Mouse (Mus musculus): ENCODE measurements at regions not wholly inside any gene's neighbourhood (a gene's known extent, or its start where the extent isn't known, plus 50 kb on each side); places are given as distances from the start of the nearest gene placed in this dataset.

DNA sequence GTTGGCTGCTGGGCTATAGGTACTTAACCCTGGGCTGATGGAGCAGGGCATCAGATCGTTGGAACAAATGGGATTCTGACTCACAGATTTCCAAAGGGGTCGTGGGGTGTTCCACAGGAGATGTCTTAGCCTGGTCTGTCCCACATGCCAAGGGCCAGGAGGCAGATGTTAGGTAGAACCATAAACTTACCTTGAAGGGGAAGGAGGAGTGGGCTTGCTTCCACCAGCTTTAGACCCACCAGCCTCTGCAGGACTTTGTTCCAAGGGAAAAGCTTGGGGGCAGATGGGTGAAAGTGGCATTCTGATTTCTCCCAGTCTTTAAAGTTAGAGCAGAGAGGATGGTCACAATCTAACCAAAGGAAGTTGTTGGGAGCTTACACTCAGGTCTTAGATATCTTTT, 165.7 kb upstream of the Agap1 start:
- no peak for DNase-seq (ENCODE audit: low spot score in 2 of 2)

DNA sequence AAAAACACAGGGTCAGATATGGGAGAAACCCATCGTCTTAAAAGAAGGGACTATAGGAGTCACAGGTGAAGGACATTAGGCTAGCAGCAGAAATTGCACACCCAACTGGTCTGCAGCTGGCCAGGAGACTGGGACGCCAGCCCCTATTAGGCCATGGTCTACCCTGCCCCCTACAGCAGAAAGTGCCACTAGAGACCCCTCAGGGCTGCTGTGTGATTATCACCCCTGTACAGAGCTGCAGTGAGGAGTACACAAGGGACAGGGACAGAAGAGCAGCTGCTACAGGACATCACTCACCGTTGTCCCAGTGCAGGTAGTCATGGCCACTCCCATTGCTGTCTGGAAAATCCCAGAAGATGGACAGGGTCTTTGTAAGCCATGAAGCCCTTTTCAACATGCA, 157.9 kb upstream of the Agap1 start:
- no peak for DNase-seq (ENCODE audit: low spot score in 2 of 2)

DNA sequence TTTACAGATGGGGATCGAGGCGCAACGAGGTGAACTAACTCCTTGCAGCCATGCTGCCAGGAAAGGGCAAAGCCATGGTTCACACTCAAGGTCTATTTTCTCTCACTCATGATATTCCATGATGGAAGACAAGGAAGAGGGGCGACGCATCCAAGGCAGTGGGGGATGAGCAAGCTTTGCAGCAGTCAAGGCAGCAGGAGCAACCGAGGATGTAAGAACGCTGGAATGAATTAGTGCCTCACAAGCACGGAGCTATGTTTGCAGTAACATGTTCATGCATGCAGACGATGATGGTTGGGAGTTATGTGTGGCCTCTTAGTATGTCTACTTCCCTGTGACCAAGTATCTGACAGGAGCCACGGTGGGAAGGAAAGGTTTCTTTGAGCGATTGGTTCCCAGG, 156.8 kb upstream of the Agap1 start:
- no peak for DNase-seq (ENCODE audit: low spot score in 2 of 2)

DNA sequence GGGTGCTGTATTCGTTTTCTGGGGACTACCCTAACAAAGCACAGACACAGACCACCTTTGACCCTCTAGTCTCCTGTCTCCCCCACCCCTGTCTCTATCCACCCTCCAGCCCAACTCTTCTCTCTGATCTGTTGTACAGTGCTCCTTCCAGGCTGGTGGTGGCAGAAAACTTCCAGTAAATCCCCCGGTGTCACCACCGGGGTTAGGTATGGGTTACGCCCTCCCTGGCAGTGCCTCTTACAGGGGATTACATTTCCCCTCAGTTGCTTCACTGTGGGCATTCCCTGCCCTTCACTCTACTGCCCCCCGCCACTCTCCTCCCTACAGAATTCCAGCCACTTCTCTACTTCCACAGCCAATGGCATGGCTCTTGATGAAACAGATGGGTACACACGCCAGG, 153.5 kb upstream of the Agap1 start:
- DNase-seq (ENCODE audit: low spot score in 2 of 2): no peak

DNA sequence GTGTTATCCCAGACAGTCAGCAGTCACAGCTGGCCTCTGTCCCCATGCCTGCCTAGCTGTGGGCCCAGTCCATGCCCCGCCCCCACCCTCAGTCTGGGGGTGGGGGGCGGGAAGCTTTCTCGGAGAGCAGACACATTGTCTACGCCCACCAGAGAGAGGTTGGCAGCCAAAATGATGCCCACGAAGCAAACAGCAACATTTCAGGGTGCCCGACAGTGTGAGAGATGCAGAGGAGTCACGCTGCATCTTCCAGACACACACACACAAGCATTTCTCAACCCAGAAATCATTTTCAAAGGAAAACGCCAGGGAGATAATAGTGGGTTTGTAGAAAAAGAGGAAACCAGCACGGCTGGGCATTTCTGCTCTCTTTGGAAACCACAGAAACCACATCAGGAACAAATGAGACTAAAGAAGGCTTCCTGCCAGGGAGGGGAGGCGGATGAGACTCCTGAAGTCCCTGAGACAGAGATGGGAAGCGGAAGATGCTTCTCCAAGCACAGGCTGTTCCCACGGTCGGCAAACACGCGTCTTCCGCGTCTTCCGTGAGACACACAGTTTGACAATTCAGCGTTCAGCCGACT, 152.1 kb upstream of the Agap1 start:
- DNase-seq (ENCODE audit: low spot score in 2 of 2): peak; percentile 69 to 71

DNA sequence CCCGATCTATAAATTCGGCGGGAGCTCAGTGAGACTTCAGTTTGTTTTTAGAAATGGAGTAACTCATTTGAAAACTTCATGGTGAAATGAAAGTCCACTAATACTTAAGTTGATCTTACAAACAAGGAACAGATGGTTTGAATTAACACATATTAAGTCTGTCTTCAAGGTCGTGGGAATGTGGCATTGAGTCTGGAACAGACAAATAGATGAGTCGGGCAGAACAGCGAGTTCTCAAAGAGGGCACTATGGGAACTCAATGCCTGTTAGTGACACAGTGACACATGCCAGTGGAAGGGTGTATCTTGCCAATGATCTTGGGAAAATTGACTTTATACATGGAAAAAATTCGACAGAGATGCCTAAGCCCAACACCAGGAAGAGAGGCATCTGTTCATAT, 149.4 kb upstream of the Agap1 start:
- DNase-seq (ENCODE audit: low spot score in 2 of 2): no peak

DNA sequence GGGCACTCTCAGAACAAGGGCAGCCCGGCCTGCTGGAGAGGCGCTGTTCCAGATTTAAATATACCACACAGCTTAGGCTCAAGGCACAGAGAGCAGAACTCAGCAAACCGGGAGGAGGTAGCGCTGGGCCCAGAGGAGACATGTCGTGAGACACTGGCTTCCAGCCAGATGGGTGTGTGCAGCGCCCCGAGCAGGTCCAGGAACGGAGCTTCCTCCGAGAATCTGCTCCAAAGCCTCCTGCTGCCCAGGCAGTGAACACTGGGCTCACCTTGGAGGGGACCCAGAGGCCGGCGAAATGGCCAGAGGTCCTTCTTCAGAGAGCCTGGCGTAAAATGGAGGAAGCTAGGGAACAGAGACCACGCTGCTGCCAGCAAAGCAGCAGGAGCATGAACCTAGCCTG, 145.8 kb upstream of the Agap1 start:
- DNase-seq (ENCODE audit: low spot score in 2 of 2): no peak

DNA sequence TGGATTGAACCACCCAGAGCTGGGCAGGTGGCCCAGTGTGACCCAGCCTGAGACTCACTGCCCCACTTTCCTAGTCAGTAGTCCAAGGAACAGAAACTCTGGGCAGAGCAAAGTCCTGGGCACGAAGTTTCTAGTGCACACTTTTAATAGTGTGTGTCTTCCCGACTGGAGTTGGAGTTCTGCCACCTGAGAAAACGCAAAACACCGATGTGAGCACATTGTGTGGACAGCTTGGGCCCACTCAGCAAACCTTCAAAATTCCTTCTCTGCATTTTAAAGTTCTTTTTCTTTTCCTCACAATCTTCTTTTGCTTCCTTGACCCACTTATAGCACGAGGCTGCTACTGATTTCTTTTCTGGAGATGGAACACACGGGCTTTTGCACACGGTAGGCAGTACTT, 141.5 kb upstream of the Agap1 start:
- peak in 1 of 2 experiments; percentile 14 for DNase-seq (ENCODE audit: low spot score in 2 of 2)

DNA sequence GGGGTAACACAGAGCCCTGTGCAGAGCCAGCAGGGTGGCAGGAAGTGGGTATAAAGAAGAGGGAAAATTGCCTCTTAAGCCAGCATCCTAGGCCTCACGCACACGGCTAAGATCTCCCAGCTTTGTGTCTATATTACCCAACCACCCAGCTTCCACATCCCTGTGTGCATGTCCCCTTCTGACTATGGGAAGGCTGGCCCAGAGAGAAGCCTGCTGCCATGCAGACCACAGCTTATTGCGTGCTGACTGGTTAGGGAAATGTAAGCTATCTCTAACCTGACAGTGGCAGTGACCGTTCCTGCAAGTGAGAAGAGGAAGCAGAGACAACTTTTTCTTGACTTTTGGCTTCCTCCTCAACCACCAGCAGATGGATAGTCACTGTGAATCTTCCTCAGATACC, 136.7 kb upstream of the Agap1 start:
- no peak for DNase-seq (ENCODE audit: low spot score in 2 of 2)

DNA sequence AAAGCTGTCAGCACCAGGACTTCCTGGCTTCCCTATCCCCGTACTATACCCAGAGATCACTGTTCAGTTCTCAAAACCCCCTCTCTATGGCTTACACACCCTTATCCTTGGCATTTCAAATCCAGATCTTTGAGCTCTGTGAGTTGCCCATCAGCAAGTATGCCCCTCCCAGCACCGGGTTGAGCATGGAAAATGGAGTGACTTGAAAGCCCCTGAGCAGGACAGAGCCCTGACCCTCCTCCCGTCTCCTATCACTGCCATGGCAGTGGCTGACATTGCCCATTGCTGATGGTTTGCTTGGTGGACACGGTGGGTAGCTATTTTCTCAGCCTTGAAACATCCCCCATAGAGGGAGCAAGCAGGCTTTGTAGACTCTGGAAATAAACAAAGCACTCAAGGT, 135.9 kb upstream of the Agap1 start:
- no peak for DNase-seq (ENCODE audit: low spot score in 2 of 2)

DNA sequence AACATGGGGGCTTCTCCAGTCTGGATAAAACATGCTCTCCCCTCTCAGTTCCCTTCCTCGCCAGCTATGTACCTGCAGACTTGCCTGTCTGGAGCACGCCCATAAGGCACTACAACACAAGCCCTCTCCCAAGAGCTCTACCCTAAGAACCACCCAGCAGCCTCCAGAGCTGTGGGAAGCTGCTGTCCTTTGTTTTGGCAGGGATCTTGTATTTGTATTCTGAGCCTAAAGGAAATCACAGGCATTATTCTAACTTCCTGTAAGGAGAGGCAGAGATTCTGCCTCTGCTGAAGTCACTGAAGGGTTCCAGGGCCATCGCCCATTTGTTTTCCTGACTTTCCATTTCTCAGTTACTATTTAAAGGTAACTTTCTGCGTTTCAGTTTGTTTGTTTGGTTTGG, 132.0 kb upstream of the Agap1 start:
- DNase-seq (ENCODE audit: low spot score in 2 of 2): no peak

DNA sequence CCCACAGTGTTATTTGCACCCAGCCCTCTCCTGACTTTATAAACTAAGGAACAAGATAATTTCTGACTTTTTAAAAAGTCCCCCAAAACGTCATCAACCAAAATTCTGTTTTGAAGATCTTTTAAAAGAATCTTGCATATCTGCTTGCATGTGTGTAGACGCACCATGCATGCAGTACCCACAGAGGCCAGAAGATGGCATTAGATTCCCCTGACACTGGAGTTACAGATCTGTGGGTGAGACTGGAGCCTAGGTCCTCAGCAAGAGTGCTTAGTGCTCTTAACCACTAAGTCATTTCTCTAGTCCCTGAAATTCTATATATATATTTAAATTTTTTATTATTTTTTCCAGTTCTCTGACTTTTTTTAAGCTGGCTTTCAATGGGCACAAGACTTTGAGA, 131.5 kb upstream of the Agap1 start:
- DNase-seq (ENCODE audit: low spot score in 2 of 2): no peak

DNA sequence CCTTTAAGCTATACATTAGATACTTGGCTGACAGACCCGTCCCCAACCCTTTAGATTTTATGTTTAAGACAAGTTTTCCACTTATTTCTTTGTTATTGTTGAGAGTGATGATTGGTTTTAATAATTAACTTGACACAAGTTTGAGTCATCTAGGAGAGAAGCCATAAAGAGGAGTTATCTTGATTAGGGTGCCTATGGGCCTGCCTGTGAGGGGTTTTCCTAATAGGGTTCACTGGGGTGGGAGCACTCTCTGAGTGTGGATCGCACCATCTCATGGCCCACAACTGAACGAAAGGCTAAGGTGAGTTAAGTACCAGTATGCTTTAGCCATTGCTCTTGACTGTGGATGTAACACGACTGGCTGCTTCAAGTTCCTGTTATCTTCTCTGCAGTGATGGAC, 123.3 kb upstream of the Agap1 start:
- DNase-seq (ENCODE audit: low spot score in 2 of 2): no peak

DNA sequence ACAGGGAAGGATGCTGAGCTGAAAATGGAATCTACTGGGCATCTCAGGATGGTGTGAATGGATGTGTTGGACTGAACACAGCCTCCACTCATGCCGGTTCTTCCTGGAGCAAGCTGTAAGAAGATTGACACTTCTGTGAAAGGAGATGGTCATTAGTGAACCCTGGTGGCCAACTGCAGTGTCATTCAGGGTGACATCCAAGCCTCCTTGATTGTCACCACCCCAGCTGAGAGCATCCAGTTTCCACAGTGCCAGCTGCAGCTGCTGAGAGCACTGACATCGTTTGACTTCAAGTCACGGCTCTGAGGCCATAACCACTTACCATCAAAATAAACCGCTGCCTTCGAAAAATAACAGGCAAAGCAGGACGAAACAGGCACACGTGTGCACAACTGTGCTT, 121.9 kb upstream of the Agap1 start:
- DNase-seq (ENCODE audit: low spot score in 2 of 2): no peak

DNA sequence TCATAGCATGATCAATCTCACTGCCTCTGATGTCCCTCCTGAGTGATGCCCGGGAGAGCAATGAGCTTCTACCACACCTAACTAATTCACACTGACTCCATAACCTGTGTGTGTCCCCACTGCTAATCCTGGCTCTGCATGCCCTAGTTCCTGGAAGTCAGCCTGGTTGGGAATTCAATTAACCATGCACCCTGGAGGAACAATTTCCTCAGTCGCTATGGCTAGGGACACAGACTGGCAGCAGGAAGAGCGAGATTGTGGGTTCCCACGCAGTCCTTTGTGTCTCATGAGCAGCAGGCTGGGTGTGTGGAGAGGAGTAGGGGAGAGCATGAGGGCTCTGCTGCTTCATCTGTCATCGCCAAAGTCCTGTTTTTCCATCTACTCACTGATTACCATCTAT, 116.7 kb upstream of the Agap1 start:
- DNase-seq (ENCODE audit: low spot score in 2 of 2): no peak

DNA sequence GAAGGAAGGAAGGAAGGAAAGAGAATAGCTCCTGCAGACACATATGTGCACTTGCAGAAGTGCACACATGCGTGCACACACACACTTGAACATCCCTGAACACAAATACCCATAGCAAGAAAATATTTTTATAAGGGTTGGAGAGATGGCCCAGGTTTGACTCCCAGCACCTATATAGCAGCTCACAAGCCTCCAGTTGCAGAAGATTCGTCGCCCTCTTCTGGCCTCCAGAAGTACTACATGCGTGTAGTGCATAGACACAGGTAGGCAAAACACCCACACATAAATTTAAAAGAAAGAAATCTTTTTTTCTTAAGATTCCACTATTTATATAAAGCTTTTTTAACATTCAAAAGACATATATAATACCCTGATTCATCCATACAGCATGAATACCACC, 111.8 kb upstream of the Agap1 start:
- DNase-seq (ENCODE audit: low spot score in 2 of 2): no peak

DNA sequence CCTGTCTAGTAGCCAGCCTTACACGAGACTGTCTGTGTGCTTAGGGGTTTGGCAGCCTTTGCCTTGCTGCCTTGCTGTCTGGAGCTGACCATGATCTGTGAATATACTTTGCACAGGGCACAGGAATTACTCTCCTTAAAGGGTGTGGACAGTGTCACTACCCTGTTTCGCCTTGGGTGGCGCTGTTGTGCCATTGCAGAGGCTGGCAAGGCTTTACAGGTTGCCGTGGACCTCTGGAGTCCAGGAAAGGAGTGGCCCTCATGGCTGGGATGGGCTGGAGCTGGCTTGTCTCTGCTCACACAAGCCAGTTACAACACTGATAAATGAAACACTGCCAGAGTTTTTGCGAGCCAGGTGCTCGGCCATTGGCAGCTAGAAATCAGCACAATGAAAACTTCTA, 110.1 kb upstream of the Agap1 start:
- no peak for DNase-seq (ENCODE audit: low spot score in 2 of 2)

DNA sequence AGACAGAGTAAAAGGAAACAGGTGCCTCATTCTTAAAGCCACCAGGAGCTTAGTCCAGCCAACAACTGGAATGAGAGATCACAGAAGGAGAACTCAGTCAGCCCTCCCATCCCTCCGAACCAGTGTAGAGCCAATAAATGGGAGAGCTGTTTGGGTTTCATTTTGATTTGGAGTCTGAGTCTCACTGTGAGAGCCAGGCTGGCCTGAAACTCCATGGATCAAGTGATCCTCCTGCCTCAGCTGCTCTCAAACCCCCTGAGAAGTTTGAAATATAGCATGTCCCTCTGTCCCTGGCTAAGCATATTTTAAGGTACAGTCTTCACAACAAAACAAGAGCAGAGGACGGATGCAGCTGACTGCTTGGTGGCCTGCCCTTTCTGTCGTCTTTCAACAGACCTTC, 107.3 kb upstream of the Agap1 start:
- no peak for DNase-seq (ENCODE audit: low spot score in 2 of 2)

DNA sequence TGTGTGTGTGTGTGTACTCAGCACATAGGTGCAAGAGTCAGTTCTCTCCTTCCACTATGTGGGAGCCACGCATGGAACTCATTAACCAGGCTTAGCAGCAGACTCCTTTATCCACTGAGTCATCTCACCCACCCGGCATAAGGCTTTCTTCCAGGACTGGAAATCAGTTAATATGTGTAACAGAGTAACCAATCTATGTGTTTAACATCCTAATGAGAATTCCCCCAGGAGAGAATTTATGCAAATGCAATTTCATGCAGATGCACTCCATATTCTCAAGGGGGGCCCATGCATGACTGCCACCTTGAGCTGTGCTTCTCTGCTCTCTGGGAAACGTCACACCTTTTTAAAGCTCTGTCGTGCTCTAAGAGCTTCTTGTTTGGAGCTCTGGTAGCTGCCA, 101.7 kb upstream of the Agap1 start:
- peak in 1 of 2 experiments; percentile 18 for DNase-seq (ENCODE audit: low spot score in 2 of 2)

DNA sequence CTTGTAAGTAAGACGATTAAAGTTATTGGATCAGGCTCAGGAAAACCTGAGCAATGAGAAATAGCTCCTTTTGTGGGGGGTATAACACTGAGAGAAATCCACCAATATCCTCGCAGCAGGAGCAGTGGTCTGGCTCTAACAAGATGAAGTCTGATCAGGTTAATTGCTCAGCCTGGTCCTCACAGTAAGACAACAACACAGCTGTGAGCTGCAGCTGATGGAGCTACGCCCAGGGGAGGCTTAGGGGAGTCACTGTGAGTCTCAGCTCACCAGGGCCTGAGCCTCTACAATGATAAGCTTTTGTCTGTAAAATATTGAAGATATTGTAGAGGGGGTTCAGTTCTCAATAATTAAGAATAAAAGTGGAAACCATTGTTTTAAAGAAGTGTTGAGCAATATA, 95.3 kb upstream of the Agap1 start:
- no peak for DNase-seq (ENCODE audit: low spot score in 2 of 2)

DNA sequence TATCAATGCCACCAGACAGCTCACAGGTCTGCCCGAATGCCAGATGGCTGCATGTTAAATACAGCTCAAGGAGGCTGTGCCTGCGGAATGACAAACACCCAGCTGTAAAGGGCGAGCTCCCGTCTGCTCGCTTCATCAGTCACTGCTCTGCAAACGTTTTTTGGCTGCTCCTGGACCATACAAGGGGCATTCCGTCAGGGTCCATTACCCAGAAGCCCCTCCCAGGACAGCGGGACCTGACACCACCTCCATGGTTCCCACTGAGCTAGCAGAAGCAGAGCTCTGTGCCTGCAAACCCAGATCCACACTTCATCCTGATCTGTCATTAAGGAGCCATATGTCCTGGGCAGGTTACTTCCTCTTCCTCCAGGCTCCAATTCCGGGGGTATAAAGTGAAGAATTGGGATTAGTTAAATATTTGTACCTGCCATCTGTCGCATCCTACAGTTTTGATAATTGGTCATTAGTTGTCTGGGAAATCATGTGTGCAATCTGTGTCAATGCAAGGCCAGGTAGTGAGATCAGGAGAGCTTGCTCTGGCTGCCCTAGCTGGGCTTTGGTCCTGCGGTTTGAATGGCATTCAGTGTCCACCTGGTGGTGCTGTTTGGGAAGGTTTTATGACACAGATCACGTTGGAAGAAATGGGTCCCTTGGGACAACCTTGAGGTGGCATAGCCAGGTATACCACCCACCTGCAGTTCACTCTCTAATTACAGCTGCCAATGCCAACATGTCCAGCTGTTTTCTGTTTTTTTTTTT, 89.9 kb upstream of the Agap1 start:
- peak in 1 of 2 experiments; percentile 8 for DNase-seq (ENCODE audit: low spot score in 2 of 2)

DNA sequence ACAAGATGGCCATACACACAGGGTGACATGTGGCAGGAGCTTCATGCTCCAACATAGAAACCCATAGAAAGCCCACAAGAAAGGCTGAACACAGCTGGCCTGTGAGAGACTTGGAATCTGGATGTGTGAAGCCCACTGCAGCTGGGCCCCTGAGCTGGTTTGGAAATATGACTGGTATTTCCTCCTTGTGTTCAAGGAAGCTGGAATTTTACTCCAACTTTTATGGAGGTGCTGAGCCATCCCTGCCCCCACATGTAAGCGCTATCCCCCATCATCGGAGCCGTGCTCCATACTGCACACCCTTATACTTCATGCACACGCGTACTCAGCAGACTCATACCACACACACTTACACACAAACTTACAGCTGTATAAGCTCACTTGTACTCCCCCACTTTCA, 87.7 kb upstream of the Agap1 start:
- no peak for DNase-seq (ENCODE audit: low spot score in 2 of 2)

DNA sequence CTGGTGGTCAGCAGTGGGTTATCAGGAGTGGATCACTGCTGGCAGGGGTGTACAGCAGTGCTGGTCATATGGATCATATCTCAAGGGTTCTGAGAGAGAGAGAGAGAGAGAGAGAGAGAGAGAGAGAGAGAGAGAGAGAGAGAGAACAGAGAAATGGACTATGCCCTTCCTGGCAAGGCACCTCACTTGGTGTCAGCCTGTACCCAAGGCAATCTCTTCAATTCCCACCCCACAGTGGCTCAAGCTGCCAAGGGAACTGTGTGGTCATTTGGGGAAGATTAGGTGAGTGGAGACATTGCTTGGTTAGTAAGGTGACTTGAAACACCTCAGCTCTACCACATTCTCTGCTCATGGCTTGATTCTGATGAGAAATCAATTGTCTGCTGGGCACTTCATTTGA, 80.8 kb upstream of the Agap1 start:
- DNase-seq (ENCODE audit: low spot score in 2 of 2): no peak

DNA sequence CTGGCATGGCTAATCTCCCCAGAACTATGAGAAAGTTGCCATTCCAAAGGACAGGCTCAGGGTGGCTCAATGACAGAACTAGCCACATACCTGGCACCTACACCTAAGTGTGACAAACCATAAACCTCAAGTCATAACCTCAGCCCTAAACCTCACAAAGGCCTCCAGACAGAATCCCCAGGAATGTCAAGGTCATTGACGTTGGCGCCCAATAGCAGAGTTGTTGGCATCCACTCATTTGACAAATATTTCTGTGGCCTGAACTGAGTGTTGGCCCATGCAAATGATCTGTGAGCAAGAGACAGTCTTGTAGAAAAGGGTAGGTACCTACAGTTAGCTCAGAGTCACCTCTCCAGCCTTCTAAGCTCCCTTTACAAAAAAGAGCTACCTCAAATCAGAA, 80.3 kb upstream of the Agap1 start:
- no peak for DNase-seq (ENCODE audit: low spot score in 2 of 2)

Data from right cerebral cortex, postnatal 36 days (tissue).